In the genomic region with DNA sequence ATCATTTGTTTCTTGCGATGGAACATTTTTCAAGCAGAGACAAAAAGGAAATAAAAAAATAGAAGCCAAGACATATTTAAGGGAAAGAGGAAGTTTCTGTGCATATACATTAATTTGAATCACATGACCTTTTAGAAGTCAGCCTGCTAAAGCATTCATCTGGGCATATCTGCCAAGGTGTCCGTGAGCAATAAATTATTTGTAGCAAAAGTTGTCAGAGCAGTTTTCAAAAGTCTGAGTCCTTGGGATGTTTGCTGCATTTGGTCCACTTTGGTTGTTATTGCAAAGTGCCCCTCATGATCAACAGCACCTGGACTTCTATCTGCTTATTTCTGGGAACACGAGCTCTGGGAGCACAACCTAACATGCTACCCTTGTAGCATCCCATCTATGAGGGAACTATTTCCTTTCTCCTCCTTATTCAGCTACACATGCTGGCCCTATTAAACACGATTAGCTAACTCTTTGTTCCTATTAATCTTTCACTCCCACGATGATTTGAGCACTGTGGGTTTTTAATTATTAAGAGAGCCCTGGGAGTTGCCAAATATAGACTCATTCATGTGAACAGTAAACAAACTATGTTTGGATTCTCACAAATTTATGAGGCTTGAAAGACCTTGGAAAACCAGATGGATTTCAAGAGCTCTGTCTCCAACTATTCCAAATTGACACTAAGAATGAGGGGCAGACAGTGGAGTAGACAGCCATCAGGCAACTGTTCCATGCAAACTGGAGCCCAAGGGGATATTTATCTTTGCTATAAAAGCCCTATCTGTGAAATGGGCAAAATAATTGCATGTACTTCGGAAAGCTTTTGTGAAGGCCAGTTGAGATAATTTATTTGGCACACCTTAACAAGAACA, we compare ENCODE assay signal across 15 mouse cellular contexts.
DNase-seq lines count a peak whose midpoint lies in the region; ATAC-seq and TF ChIP-seq lines count a peak whose summit lies in the region.
"Had no signal": no experiment of that assay in that cellular context is flagged by ENCODE, and none has a peak within 500 bp of the region (broad histone marks: within the 10 kb centered on the region; RNA-seq: fewer than 3 reads in every experiment).

No protein-coding gene starts in this region.

- no peak overlapping the region for H3K4me3 ChIP-seq in lung, embryonic 15.5 days
- H3K4me3 ChIP-seq in embryonic facial prominence, embryonic 13.5 days = no peak overlapping the region
- H3K4me3 ChIP-seq in kidney, embryonic 14.5 days (ENCODE audit: low read length) = no peak overlapping the region
- no peak overlapping the region for H3K4me3 ChIP-seq in limb, embryonic 15.5 days
- no peak overlapping the region for H3K4me3 ChIP-seq in stomach, postnatal 0 days (ENCODE audit: low read depth, low read length)
- H3K4me3 ChIP-seq: layer of hippocampus, adult 2 months; midbrain, embryonic 13.5 days; neural tube, embryonic 13.5 days had no signal

- H3K27me3 ChIP-seq in lung, embryonic 15.5 days = no peaks in the 10 kb centered on the region
- no peaks in the 10 kb centered on the region for H3K27me3 ChIP-seq in embryonic facial prominence, embryonic 13.5 days
- no peaks in the 10 kb centered on the region for H3K27me3 ChIP-seq in kidney, embryonic 14.5 days (ENCODE audit: control insufficient read depth, insufficient read depth, low read length)
- H3K27me3 ChIP-seq in limb, embryonic 15.5 days = no peaks in the 10 kb centered on the region
- H3K27me3 ChIP-seq in stomach, postnatal 0 days (ENCODE audit: control insufficient read depth, insufficient read depth, low read length) = no peaks in the 10 kb centered on the region
- H3K27me3 ChIP-seq: CH12.LX; midbrain, embryonic 13.5 days; neural tube, embryonic 13.5 days had no signal

- no peak for ATAC-seq in lung, embryonic 15.5 days (ENCODE audit: borderline replicate concordance, extremely low read depth, low FRiP score, low TSS enrichment)
- ATAC-seq in embryonic facial prominence, embryonic 13.5 days (ENCODE audit: insufficient number of reproducible peaks, insufficient read depth, low FRiP score, low TSS enrichment, low read depth) = no peak
- ATAC-seq in kidney, embryonic 14.5 days (ENCODE audit: low FRiP score, low TSS enrichment) = peak; percentile 84
- no peak for ATAC-seq in limb, embryonic 15.5 days (ENCODE audit: insufficient number of reproducible peaks, low FRiP score, low TSS enrichment, low read depth)
- no peak for ATAC-seq in stomach, postnatal 0 days (ENCODE audit: low FRiP score, low TSS enrichment)
- ATAC-seq: midbrain, embryonic 13.5 days had no signal

- DNase-seq in lung, adult 18-20 months = no peak
- no peak for DNase-seq in urinary bladder, adult 18-20 months (ENCODE audit: low spot score in 2 of 2)
- DNase-seq in stomach, postnatal 0 days (ENCODE audit: low spot score) = no peak
- DNase-seq in heart, postnatal 10 days = no peak
- DNase-seq: adrenal gland, postnatal 10 days; lung, postnatal 14 days; right cerebral cortex, postnatal 25 days had no signal

- H3K9me3 ChIP-seq in lung, embryonic 15.5 days = no peaks in the 10 kb centered on the region
- H3K9me3 ChIP-seq in embryonic facial prominence, embryonic 13.5 days = no peaks in the 10 kb centered on the region
- no peaks in the 10 kb centered on the region for H3K9me3 ChIP-seq in kidney, embryonic 14.5 days (ENCODE audit: control insufficient read depth, low read length)
- H3K9me3 ChIP-seq in limb, embryonic 15.5 days = no peaks in the 10 kb centered on the region
- H3K9me3 ChIP-seq in stomach, postnatal 0 days (ENCODE audit: control insufficient read depth, low read length) = no peaks in the 10 kb centered on the region
- H3K9me3 ChIP-seq: midbrain, embryonic 13.5 days; neural tube, embryonic 13.5 days had no signal

- H3K4me1 ChIP-seq in lung, embryonic 15.5 days = 0 out of 2 replicates have a peak, but pooled peaks cover 5% of the 10 kb centered on the region
- peaks cover 13% of the 10 kb centered on the region for H3K4me1 ChIP-seq in embryonic facial prominence, embryonic 13.5 days
- H3K4me1 ChIP-seq in kidney, embryonic 14.5 days (ENCODE audit: control insufficient read depth, insufficient read depth, low read length) = peaks cover 16% of the 10 kb centered on the region
- H3K4me1 ChIP-seq in limb, embryonic 15.5 days = peaks cover 6% of the 10 kb centered on the region; the same call in 1 of the 2 replicates
- no peaks in the 10 kb centered on the region for H3K4me1 ChIP-seq in stomach, postnatal 0 days (replicated peaks; ENCODE audit: control insufficient read depth, insufficient read depth)
- H3K4me1 ChIP-seq: midbrain, embryonic 13.5 days; neural tube, embryonic 13.5 days had no signal

- H3K27ac ChIP-seq in lung, embryonic 15.5 days = 0 out of 2 replicates have a peak overlapping the region, but pooled peaks have one; percentile 13
- peak overlapping the region; percentile 40 for H3K27ac ChIP-seq in embryonic facial prominence, embryonic 13.5 days
- peak overlapping the region; percentile 67; the same call in 1 of the 2 replicates for H3K27ac ChIP-seq in kidney, embryonic 14.5 days (ENCODE audit: low read depth, low read length)
- peak overlapping the region; percentile 47 for H3K27ac ChIP-seq in limb, embryonic 15.5 days
- H3K27ac ChIP-seq in stomach, postnatal 0 days (replicated peaks) = no peak overlapping the region
- H3K27ac ChIP-seq: layer of hippocampus, adult 2 months; midbrain, embryonic 13.5 days; neural tube, embryonic 13.5 days had no signal

- no peaks in the 10 kb centered on the region for H3K36me3 ChIP-seq in lung, embryonic 15.5 days
- H3K36me3 ChIP-seq in embryonic facial prominence, embryonic 13.5 days = no peaks in the 10 kb centered on the region
- H3K36me3 ChIP-seq in kidney, embryonic 14.5 days (ENCODE audit: control insufficient read depth, insufficient read depth, low read length) = no peaks in the 10 kb centered on the region
- H3K36me3 ChIP-seq in limb, embryonic 15.5 days = no peaks in the 10 kb centered on the region
- no peaks in the 10 kb centered on the region for H3K36me3 ChIP-seq in stomach, postnatal 0 days (ENCODE audit: control insufficient read depth, insufficient read depth, low read length)
- H3K36me3 ChIP-seq: midbrain, embryonic 13.5 days; neural tube, embryonic 13.5 days had no signal

- no peak for TF ChIP-seq CTCF in stomach, postnatal 0 days (IDR thresholded peaks at IDR 0.05; ENCODE audit: low read depth)

- H3K4me2 ChIP-seq in lung, embryonic 15.5 days = no peak overlapping the region
- no peak overlapping the region for H3K4me2 ChIP-seq in embryonic facial prominence, embryonic 13.5 days
- no peak overlapping the region for H3K4me2 ChIP-seq in kidney, embryonic 14.5 days (replicated peaks; ENCODE audit: low read depth, low read length)
- no peak overlapping the region for H3K4me2 ChIP-seq in limb, embryonic 15.5 days
- no peak overlapping the region for H3K4me2 ChIP-seq in stomach, postnatal 0 days (replicated peaks; ENCODE audit: low read depth)
- H3K4me2 ChIP-seq: midbrain, embryonic 13.5 days; neural tube, embryonic 13.5 days had no signal

- TF ChIP-seq EP300 in stomach, postnatal 0 days (optimal IDR thresholded peaks at IDR 0.05) = no peak

- intact Hi-C loops in heart, postnatal 10 days (cut with DNase I) = no loop called here

- no peak overlapping the region for H3K9ac ChIP-seq in lung, embryonic 15.5 days
- no peak overlapping the region for H3K9ac ChIP-seq in embryonic facial prominence, embryonic 13.5 days
- no peak overlapping the region for H3K9ac ChIP-seq in kidney, embryonic 14.5 days (ENCODE audit: low read depth, low read length)
- no peak overlapping the region for H3K9ac ChIP-seq in limb, embryonic 15.5 days
- H3K9ac ChIP-seq in stomach, postnatal 0 days (ENCODE audit: low read length) = no peak overlapping the region
- H3K9ac ChIP-seq: midbrain, embryonic 13.5 days; neural tube, embryonic 13.5 days had no signal

- 51% methylated on average over 6 of the region's 6 CpGs for WGBS in lung, embryonic 15.5 days
- WGBS in embryonic facial prominence, embryonic 13.5 days = 48% methylated on average over 6 of the region's 6 CpGs
- WGBS in kidney, embryonic 14.5 days = 28% methylated on average over 6 of the region's 6 CpGs
- 31% methylated on average over 6 of the region's 6 CpGs for WGBS in limb, embryonic 15.5 days
- WGBS in stomach, postnatal 0 days = 48% methylated on average over 6 of the region's 6 CpGs
